Mouse (Mus musculus): ENCODE results near the gene Ccdc28b.

DNA sequence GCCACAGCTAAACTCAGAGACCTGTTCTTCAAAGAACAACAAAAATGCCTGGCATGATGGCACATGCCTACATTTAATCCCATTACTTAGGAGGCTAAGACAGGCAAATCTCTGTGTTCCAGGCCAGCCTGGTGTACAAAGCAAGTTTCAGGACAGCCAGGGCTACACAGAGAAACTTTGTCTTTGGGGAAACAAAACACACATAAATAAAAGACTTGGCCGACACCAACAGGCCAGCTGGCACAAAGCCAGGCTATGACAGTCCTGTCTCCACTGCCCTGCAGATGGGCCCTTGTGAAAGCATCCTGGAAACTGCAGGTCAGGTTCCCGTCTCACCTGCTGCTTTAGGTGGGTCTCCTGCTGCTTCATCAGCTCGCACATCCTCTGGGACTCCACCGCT, 7.2 kb upstream of the Ccdc28b start:
- no peak for TF ChIP-seq POLR2A (IDR thresholded peaks at IDR 0.05; ENCODE audit: control insufficient read depth in 1 of 2, insufficient read depth in 1 of 2, low read depth in 1 of 2, low read length in 2 of 2, poor library complexity in 1 of 2)
- no peak for TF ChIP-seq HCFC1 (IDR thresholded peaks at IDR 0.05; ENCODE audit: low read depth, low read length)
- no peak for TF ChIP-seq CTCF (IDR thresholded peaks at IDR 0.05 in 2 of 3, conservative IDR thresholded peaks at IDR 0.05 in 1 of 3; ENCODE audit: control insufficient read depth in 1 of 3, insufficient read depth in 1 of 3, low read depth in 2 of 3, low read length in 3 of 3, poor library complexity in 1 of 3, severe bottlenecking in 1 of 3)
- TF ChIP-seq MAX (IDR thresholded peaks at IDR 0.05; ENCODE audit: low read length): no peak
- no peak for TF ChIP-seq ELF1 (IDR thresholded peaks at IDR 0.05; ENCODE audit: low read depth, low read length)
- no peak for TF ChIP-seq GATA1 (IDR thresholded peaks at IDR 0.05; ENCODE audit: low read depth, low read length)
- no peak for TF ChIP-seq KAT2A (conservative IDR thresholded peaks at IDR 0.05; ENCODE audit: low read depth, low read length)

All from MEL (cell line).